Mouse (Mus musculus) hindbrain, embryonic 13.5 days (tissue): Measurements from ENCODE around the gene Cchcr1. TPM values are rescaled to one million over a fixed set of nuclear protein-coding genes. Genes with fewer than 3 reads are reported as not detected.

Source experiments
- ATAC-seq: fragments of 200-750 bp; cut with Nextera tagmentation; 2 replicates; pipeline ENCODE4 v1.8.0; 2017; ENCODE audit warnings: moderate TSS enrichment; ENCODE audit not compliant: low FRiP score
- H3K27ac ChIP-seq: fragments of 300-500 bp; sonication (generic); 2 replicates; pipeline ENCODE4 v1.5.1; 2015; ENCODE audit warnings: inconsistent platforms, mild to moderate bottlenecking, moderate library complexity
- H3K27me3 ChIP-seq: fragments of 300-500 bp; sonication (generic); 2 replicates; pipeline ENCODE4 v1.6.1; 2015; ENCODE audit warnings: mild to moderate bottlenecking, inconsistent platforms
- H3K36me3 ChIP-seq: fragments of 300-500 bp; sonication (generic); 2 replicates; pipeline ENCODE4 v1.6.1; 2015; ENCODE audit warnings: mild to moderate bottlenecking, inconsistent platforms
- H3K4me1 ChIP-seq: fragments of 300-500 bp; sonication (generic); replicated peaks from 2 replicates; pipeline ENCODE4 v1.6.1; 2015; ENCODE audit warnings: inconsistent platforms
- H3K4me2 ChIP-seq: fragments of 300-500 bp; sonication (generic); 2 replicates; pipeline ENCODE4 v1.6.1; 2015; ENCODE audit warnings: inconsistent platforms, mild to moderate bottlenecking, moderate library complexity
- H3K4me3 ChIP-seq: fragments of 300-500 bp; sonication (generic); 2 replicates; pipeline ENCODE4 v1.5.1; 2015; ENCODE audit warnings: mild to moderate bottlenecking, inconsistent platforms
- H3K9ac ChIP-seq: fragments of 300-500 bp; sonication (generic); 2 replicates; pipeline ENCODE4 v1.6.1; 2015; ENCODE audit warnings: mild to moderate bottlenecking, inconsistent platforms
- H3K9me3 ChIP-seq: fragments of 300-500 bp; sonication (generic); 2 replicates; pipeline ENCODE4 v1.6.1; 2016; ENCODE audit warnings: inconsistent platforms
- WGBS: fragments of 180-500 bp; shearing (Covaris S2); methylation state at CpG from one replicate; pipeline ENCODE4 v1.1.7; 2015; 5-methylcytosine and 5-hydroxymethylcytosine counted together
- polyA plus RNA-seq: library from polyadenylated mRNA; unstranded; fragments of >200 nt; fragmentation: Nextera tagmentation; extraction: Ambion mirVana; gene quantifications from 2 replicates; pipeline ENCODE4 v1.2.1, GENCODE M21; 2015

The Cchcr1 gene
- polyA plus RNA-seq, 1 experiment from 2014 or later, result 6.3 TPM

DNA sequence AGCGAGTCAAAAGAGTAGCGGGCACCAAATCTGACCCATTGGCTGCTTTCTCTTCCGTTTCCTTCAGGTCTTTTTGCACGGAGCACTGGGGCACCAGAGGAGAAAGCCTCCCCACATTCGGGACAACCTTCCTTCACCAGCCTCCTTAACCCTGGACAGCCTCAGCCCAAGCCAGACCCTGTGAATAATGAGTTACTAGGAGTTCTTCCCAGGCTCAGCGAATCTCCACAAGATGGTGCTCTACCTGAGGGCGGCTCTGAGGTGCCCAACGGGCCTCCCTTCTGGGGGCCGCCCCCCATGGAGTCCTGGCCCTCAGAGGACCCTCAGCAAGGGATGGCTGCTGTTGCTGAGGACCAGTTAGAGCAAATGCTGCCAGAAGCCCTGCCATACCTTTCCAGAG is 50.9 kb downstream of the Cchcr1 start:
- no peak for ATAC-seq
- Histone ChIP-seq H3K36me3 (no peaks in the 10 kb centered on the region), H3K27me3 (peaks cover 20% of the 10 kb centered on the region), H3K27ac (no peak overlapping the region), H3K4me1 (peaks cover 14% of the 10 kb centered on the region), H3K9ac (no peak overlapping the region), H3K9me3 (no peaks in the 10 kb centered on the region), H3K4me3 (no peak overlapping the region), H3K4me2 (no peak overlapping the region)
- WGBS, result 21% methylated on average over 9 of the region's 9 CpGs

GRCm38 (mm10) chr17:35569091-35569944 is 52.4 kb downstream of the Cchcr1 start:
- no peak overlapping the region for H3K27ac ChIP-seq
- WGBS, result 3% methylated on average over 28 of the region's 28 CpGs
- peaks cover 20% of the 10 kb centered on the region for H3K27me3 ChIP-seq
- H3K9me3 ChIP-seq, result no peaks in the 10 kb centered on the region
- no peaks in the 10 kb centered on the region for H3K36me3 ChIP-seq
- H3K4me2 ChIP-seq, result peak overlapping the region; percentile 59
- peak overlapping the region; percentile 31 for H3K4me3 ChIP-seq
- ATAC-seq, result peak; percentile 75
- H3K9ac ChIP-seq, result peak overlapping the region; percentile 62
- H3K4me1 ChIP-seq, result peaks cover 14% of the 10 kb centered on the region

GRCm38 (mm10) chr17:35570836-35571235 is 53.9 kb downstream of the Cchcr1 start:
- Histone ChIP-seq H3K4me3 (no peak overlapping the region), H3K4me2 (no peak overlapping the region), H3K27me3 (peaks cover 20% of the 10 kb centered on the region), H3K27ac (no peak overlapping the region), H3K9me3 (no peaks in the 10 kb centered on the region), H3K9ac (no peak overlapping the region), H3K36me3 (no peaks in the 10 kb centered on the region), H3K4me1 (peaks cover 14% of the 10 kb centered on the region)
- ATAC-seq, result no peak
- WGBS, result 55% methylated on average over 14 of the region's 14 CpGs

DNA sequence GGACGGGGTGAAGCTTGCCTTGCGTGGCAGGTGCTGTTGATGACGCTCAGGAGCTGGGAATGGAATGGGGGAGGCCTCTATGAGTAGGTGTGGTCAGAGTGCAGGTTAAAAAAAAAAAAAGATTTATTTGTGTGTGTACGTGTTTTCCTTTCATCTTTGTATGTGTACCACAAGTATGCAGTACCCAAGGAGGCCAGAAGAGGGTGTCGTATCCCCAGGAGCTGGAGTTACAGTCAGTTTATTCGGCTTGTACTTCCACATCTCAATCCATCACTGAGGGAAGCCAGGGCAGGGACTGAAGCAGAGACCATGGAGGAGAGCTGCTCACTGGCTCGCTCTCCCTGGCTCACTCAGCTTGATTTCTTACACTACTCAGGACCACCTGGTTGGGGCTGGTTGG is 54.6 kb downstream of the Cchcr1 start:
- Histone ChIP-seq H3K9me3 (no peaks in the 10 kb centered on the region), H3K27me3 (peaks cover 20% of the 10 kb centered on the region), H3K4me2 (no peak overlapping the region), H3K36me3 (no peaks in the 10 kb centered on the region), H3K9ac (no peak overlapping the region), H3K4me1 (peaks cover 14% of the 10 kb centered on the region), H3K27ac (no peak overlapping the region), H3K4me3 (no peak overlapping the region)
- no peak for ATAC-seq
- WGBS, result 94% methylated on average over 7 of the region's 7 CpGs

- H3K27me3 ChIP-seq, result peaks cover 2% of the 10 kb centered on the region; the same call in 1 of the 2 replicates
- no peaks in the 10 kb centered on the region for H3K36me3 ChIP-seq
- H3K4me2 ChIP-seq, result no peak overlapping the region
- H3K9me3 ChIP-seq, result no peaks in the 10 kb centered on the region
- WGBS, result 20% methylated on average over 6 of the region's 6 CpGs
- no peak overlapping the region for H3K27ac ChIP-seq
- ATAC-seq, result no peak
- no peaks in the 10 kb centered on the region for H3K4me1 ChIP-seq
- no peak overlapping the region for H3K9ac ChIP-seq
- H3K4me3 ChIP-seq, result no peak overlapping the region
These were observed 61.3 kb downstream of the Cchcr1 start for GRCm38 (mm10) chr17:35578211-35578610.

Other genes with a start within 250 kb of the Cchcr1 start
- gene H2-Q1, start 196.7 kb upstream of the Cchcr1 start, polyA plus RNA-seq, result 0.14 and 0.30 TPM in 2 replicates
- 0.68 and 1.0 TPM in 2 replicates for gene H2-Q2, start 174.9 kb upstream of the Cchcr1 start, polyA plus RNA-seq
- gene H2-Q4, start 137.5 kb upstream of the Cchcr1 start, polyA plus RNA-seq, result 1.0 and 1.2 TPM in 2 replicates
- gene H2-Q6, start 92.2 kb upstream of the Cchcr1 start, polyA plus RNA-seq, result 0.30 and 0.34 TPM in 2 replicates
- gene H2-Q7, start 77.9 kb upstream of the Cchcr1 start, polyA plus RNA-seq, result 2.4 TPM in 2 replicates
- gene H2-Q10, start 47.0 kb upstream of the Cchcr1 start, polyA plus RNA-seq, result 0.10 and 0.23 TPM in 2 replicates
- gene Pou5f1, start 11.1 kb upstream of the Cchcr1 start, polyA plus RNA-seq, result not detected in 2 replicates
- gene Tcf19, start 276 bp upstream of the Cchcr1 start, polyA plus RNA-seq, result 14.9 and 15.4 TPM in 2 replicates
- gene Psors1c2, start 16.1 kb downstream of the Cchcr1 start, polyA plus RNA-seq, result 0.68 and 1.4 TPM in 2 replicates
- 0.12 and 0.14 TPM in 2 replicates for gene Cdsn, start 35.0 kb downstream of the Cchcr1 start, polyA plus RNA-seq
- not detected in 2 replicates for gene 2300002M23Rik, start 50.4 kb downstream of the Cchcr1 start, polyA plus RNA-seq
- gene Sfta2, start 84.4 kb downstream of the Cchcr1 start, polyA plus RNA-seq, result not detected in 2 replicates
- gene Gm9573, start 109.5 kb downstream of the Cchcr1 start, polyA plus RNA-seq, result not detected in 2 replicates
- gene Mucl3, start 126.6 kb downstream of the Cchcr1 start, polyA plus RNA-seq, result 0.14 TPM in 1 of 2 replicates, not detected in the other
- gene Vars2, start 150.5 kb downstream of the Cchcr1 start, polyA plus RNA-seq, result 11.8 and 14.0 TPM in 2 replicates
- 27.6 and 29.2 TPM in 2 replicates for gene Gtf2h4, start 156.6 kb downstream of the Cchcr1 start, polyA plus RNA-seq
- 128 and 140 TPM in 2 replicates for gene Ddr1, start 187.5 kb downstream of the Cchcr1 start, polyA plus RNA-seq